Mouse (Mus musculus): ENCODE data around the gene Atp1a4. TPM values are rescaled to one million over a fixed set of nuclear protein-coding genes. Genes with fewer than 3 reads are reported as not detected.

The Atp1a4 gene
- polyA plus RNA-seq, 1 experiment from 2014 or later = not detected

GRCm38 (mm10) chr1:172289617-172289946 lies 31.4 kb upstream of the Atp1a4 start:
- TF ChIP-seq EP300 (optimal IDR thresholded peaks at IDR 0.05) (no peak), CTCF (IDR thresholded peaks at IDR 0.05; ENCODE audit: low read depth) (no peak)
- no peaks in the 10 kb centered on the region for H3K27me3 ChIP-seq (ENCODE audit: control insufficient read depth, insufficient read depth, low read length)
- ATAC-seq (ENCODE audit: low FRiP score, low TSS enrichment) (no peak), DNase-seq (ENCODE audit: low spot score) (no peak)
- H3K9me3 ChIP-seq (ENCODE audit: control insufficient read depth, low read length) = no peaks in the 10 kb centered on the region
- no peaks in the 10 kb centered on the region for H3K4me1 ChIP-seq (replicated peaks; ENCODE audit: control insufficient read depth, insufficient read depth)
- no peak overlapping the region for H3K4me3 ChIP-seq (ENCODE audit: low read depth, low read length)
- H3K4me2 ChIP-seq (replicated peaks; ENCODE audit: low read depth) = no peak overlapping the region
- no peaks in the 10 kb centered on the region; the same call in 1 of the 2 replicates for H3K36me3 ChIP-seq (ENCODE audit: control insufficient read depth, insufficient read depth, low read length)
- H3K9ac ChIP-seq (ENCODE audit: low read length) = no peak overlapping the region
- H3K27ac ChIP-seq (replicated peaks) = no peak overlapping the region
- 71% methylated on average over 3 of the region's 3 CpGs for WGBS

GRCm38 (mm10) chr1:172288900-172289616 lies 30.8 kb upstream of the Atp1a4 start:
- H3K36me3 ChIP-seq (ENCODE audit: control insufficient read depth, insufficient read depth, low read length) = no peaks in the 10 kb centered on the region; the same call in 1 of the 2 replicates
- no peak for TF ChIP-seq EP300 (optimal IDR thresholded peaks at IDR 0.05)
- no peak for TF ChIP-seq CTCF (IDR thresholded peaks at IDR 0.05; ENCODE audit: low read depth)
- no peak overlapping the region for H3K4me2 ChIP-seq (replicated peaks; ENCODE audit: low read depth)
- WGBS = 91% methylated on average over 11 of the region's 11 CpGs
- no peaks in the 10 kb centered on the region for H3K9me3 ChIP-seq (ENCODE audit: control insufficient read depth, low read length)
- no peaks in the 10 kb centered on the region for H3K27me3 ChIP-seq (ENCODE audit: control insufficient read depth, insufficient read depth, low read length)
- no peak for ATAC-seq (ENCODE audit: low FRiP score, low TSS enrichment)
- no peak overlapping the region for H3K4me3 ChIP-seq (ENCODE audit: low read depth, low read length)
- no peak for DNase-seq (ENCODE audit: low spot score)
- H3K9ac ChIP-seq (ENCODE audit: low read length) = no peak overlapping the region
- H3K27ac ChIP-seq (replicated peaks) = no peak overlapping the region
- no peaks in the 10 kb centered on the region for H3K4me1 ChIP-seq (replicated peaks; ENCODE audit: control insufficient read depth, insufficient read depth)

- WGBS = 86% methylated on average over 5 of the region's 5 CpGs
- no peak overlapping the region for H3K4me3 ChIP-seq (ENCODE audit: low read depth, low read length)
- no peak overlapping the region for H3K4me2 ChIP-seq (replicated peaks; ENCODE audit: low read depth)
- no peaks in the 10 kb centered on the region; the same call in 1 of the 2 replicates for H3K36me3 ChIP-seq (ENCODE audit: control insufficient read depth, insufficient read depth, low read length)
- H3K4me1 ChIP-seq (replicated peaks; ENCODE audit: control insufficient read depth, insufficient read depth) = no peaks in the 10 kb centered on the region
- H3K27me3 ChIP-seq (ENCODE audit: control insufficient read depth, insufficient read depth, low read length) = no peaks in the 10 kb centered on the region
- H3K9ac ChIP-seq (ENCODE audit: low read length) = no peak overlapping the region
- no peak for TF ChIP-seq EP300 (optimal IDR thresholded peaks at IDR 0.05)
- no peak for TF ChIP-seq CTCF (IDR thresholded peaks at IDR 0.05; ENCODE audit: low read depth)
- DNase-seq (ENCODE audit: low spot score) (no peak), ATAC-seq (ENCODE audit: low FRiP score, low TSS enrichment) (no peak)
- H3K27ac ChIP-seq (replicated peaks) = no peak overlapping the region
- H3K9me3 ChIP-seq (ENCODE audit: control insufficient read depth, low read length) = no peaks in the 10 kb centered on the region
These were observed 28.5 kb upstream of the Atp1a4 start for GRCm38 (mm10) chr1:172286740-172287139.

- Histone ChIP-seq H3K27ac (replicated peaks) (no peak overlapping the region), H3K36me3 (ENCODE audit: control insufficient read depth, insufficient read depth, low read length) (no peaks in the 10 kb centered on the region; the same call in 1 of the 2 replicates), H3K4me1 (replicated peaks; ENCODE audit: control insufficient read depth, insufficient read depth) (no peaks in the 10 kb centered on the region), H3K9me3 (ENCODE audit: control insufficient read depth, low read length) (no peaks in the 10 kb centered on the region), H3K4me3 (ENCODE audit: low read depth, low read length) (no peak overlapping the region), H3K9ac (ENCODE audit: low read length) (no peak overlapping the region), H3K27me3 (ENCODE audit: control insufficient read depth, insufficient read depth, low read length) (no peaks in the 10 kb centered on the region), H3K4me2 (replicated peaks; ENCODE audit: low read depth) (no peak overlapping the region)
- DNase-seq (ENCODE audit: low spot score) = no peak
- 86% methylated on average over 14 of the region's 14 CpGs for WGBS
- no peak for ATAC-seq (ENCODE audit: low FRiP score, low TSS enrichment)
- TF ChIP-seq CTCF (IDR thresholded peaks at IDR 0.05; ENCODE audit: low read depth) (no peak), EP300 (optimal IDR thresholded peaks at IDR 0.05) (no peak)
These were observed 26.0 kb upstream of the Atp1a4 start for GRCm38 (mm10) chr1:172284221-172284620.

- H3K27me3 ChIP-seq (ENCODE audit: control insufficient read depth, insufficient read depth, low read length) = no peaks in the 10 kb centered on the region
- no peaks in the 10 kb centered on the region; the same call in none of the 2 replicates for H3K36me3 ChIP-seq (ENCODE audit: control insufficient read depth, insufficient read depth, low read length)
- H3K4me1 ChIP-seq (replicated peaks; ENCODE audit: control insufficient read depth, insufficient read depth) = no peaks in the 10 kb centered on the region
- no peak overlapping the region for H3K4me2 ChIP-seq (replicated peaks; ENCODE audit: low read depth)
- ATAC-seq (ENCODE audit: low FRiP score, low TSS enrichment) = no peak
- no peak overlapping the region for H3K9ac ChIP-seq (ENCODE audit: low read length)
- H3K27ac ChIP-seq (replicated peaks) = no peak overlapping the region
- no peak overlapping the region for H3K4me3 ChIP-seq (ENCODE audit: low read depth, low read length)
- TF ChIP-seq EP300 (optimal IDR thresholded peaks at IDR 0.05) = no peak
- 96% methylated on average over 6 of the region's 6 CpGs for WGBS
- no peaks in the 10 kb centered on the region for H3K9me3 ChIP-seq (ENCODE audit: control insufficient read depth, low read length)
- DNase-seq (ENCODE audit: low spot score) = no peak
These were observed 24.9 kb upstream of the Atp1a4 start for GRCm38 (mm10) chr1:172283073-172283472.

- Histone ChIP-seq H3K4me1 (replicated peaks; ENCODE audit: control insufficient read depth, insufficient read depth) (no peaks in the 10 kb centered on the region), H3K36me3 (ENCODE audit: control insufficient read depth, insufficient read depth, low read length) (no peaks in the 10 kb centered on the region; the same call in 1 of the 2 replicates), H3K9me3 (ENCODE audit: control insufficient read depth, low read length) (no peaks in the 10 kb centered on the region), H3K27me3 (ENCODE audit: control insufficient read depth, insufficient read depth, low read length) (no peaks in the 10 kb centered on the region), H3K4me3 (ENCODE audit: low read depth, low read length) (no peak overlapping the region), H3K4me2 (replicated peaks; ENCODE audit: low read depth) (no peak overlapping the region), H3K27ac (replicated peaks) (no peak overlapping the region), H3K9ac (ENCODE audit: low read length) (no peak overlapping the region)
- no peak for DNase-seq (ENCODE audit: low spot score)
- WGBS = 56% methylated on average over 10 of the region's 10 CpGs
- TF ChIP-seq CTCF (IDR thresholded peaks at IDR 0.05; ENCODE audit: low read depth) (peak; percentile 46), EP300 (optimal IDR thresholded peaks at IDR 0.05) (no peak)
- ATAC-seq (ENCODE audit: low FRiP score, low TSS enrichment) = peak; percentile 73; the same call in 1 of the 2 replicates
These were observed 23.5 kb upstream of the Atp1a4 start for GRCm38 (mm10) chr1:172281522-172282254.
